Mouse (Mus musculus) hindbrain, postnatal 0 days (tissue): ENCODE measurements around the gene Bmf. TPM values are rescaled to one million over a fixed set of nuclear protein-coding genes. Genes with fewer than 3 reads are reported as not detected.

Source experiments
- ATAC-seq: fragments of 200-750 bp; cut with Nextera tagmentation; 2 replicates; pipeline ENCODE4 v1.8.0; 2017; ENCODE audit warnings: mild to moderate bottlenecking, moderate TSS enrichment, moderate library complexity
- DNase-seq: peaks from one replicate; pipeline ENCODE4 v3.0.0-alpha.2; 2015; ENCODE audit warnings: low spot score
- H3K27ac ChIP-seq: fragments of 300-500 bp; sonication (generic); 2 replicates; pipeline ENCODE4 v1.5.1; 2014; ENCODE audit warnings: mild to moderate bottlenecking
- H3K27me3 ChIP-seq: fragments of 300-500 bp; sonication (generic); 2 replicates; pipeline ENCODE4 v1.6.1; 2014; ENCODE audit warnings: low read length, mixed read lengths; ENCODE audit not compliant: insufficient read depth
- H3K36me3 ChIP-seq: fragments of 300-500 bp; sonication (generic); 2 replicates; pipeline ENCODE4 v1.6.1; 2014; ENCODE audit warnings: low read length, mixed read lengths; ENCODE audit not compliant: insufficient read depth
- H3K4me1 ChIP-seq: fragments of 300-500 bp; sonication (generic); 2 replicates; pipeline ENCODE4 v1.6.1; 2014; ENCODE audit warnings: antibody characterized with exemption, low read length, mixed read lengths; ENCODE audit not compliant: insufficient read depth
- H3K4me2 ChIP-seq: fragments of 300-500 bp; sonication (generic); 2 replicates; pipeline ENCODE4 v1.6.1; 2014; ENCODE audit warnings: low read depth, mild to moderate bottlenecking, low read length, moderate library complexity, mixed read lengths
- H3K4me3 ChIP-seq: fragments of 300-500 bp; sonication (generic); 2 replicates; pipeline ENCODE4 v1.5.1; 2014; ENCODE audit warnings: low read length
- H3K9ac ChIP-seq: fragments of 300-500 bp; sonication (generic); replicated peaks from 2 replicates; pipeline ENCODE4 v1.6.1; 2014; ENCODE audit warnings: mild to moderate bottlenecking, low read length, moderate library complexity, mixed read lengths
- H3K9me3 ChIP-seq: fragments of 300-500 bp; sonication (generic); 2 replicates; pipeline ENCODE4 v1.6.1; 2016; ENCODE audit warnings: low read length, mixed read lengths
- CTCF ChIP-seq: IDR thresholded peaks from 2 replicates; pipeline ENCODE4 v1.5.1; 2016; ENCODE audit warnings: antibody characterized with exemption, control low read depth, low read depth
- WGBS: fragments of 180-500 bp; shearing (Covaris S2); extraction: QIAGEN DNeasy Blood & Tissue Kit; methylation state at CpG from one replicate; pipeline ENCODE4 v1.1.7; 2014; 5-methylcytosine and 5-hydroxymethylcytosine counted together
- polyA plus RNA-seq: library from polyadenylated mRNA; unstranded; fragments of >200 nt; fragmentation: Nextera tagmentation; extraction: Ambion mirVana; gene quantifications from 2 replicates; pipeline ENCODE4 v1.2.1, GENCODE M21; 2015
- total RNA-seq: library from RNA; depleted of rRNA; stranded (reverse); fragments of >200 nt; gene quantifications from 2 replicates; pipeline ENCODE4 v1.2.3, GENCODE M21; 2014

The Bmf gene
- total and polyA plus RNA-seq, 2 experiments from 2014 or later: 1.4 to 10.4 TPM

- DNase-seq (no peak), ATAC-seq (no peak)
- H3K27me3 ChIP-seq: no peaks in the 10 kb centered on the region
- no peak overlapping the region for H3K9ac ChIP-seq
- peaks cover 18% of the 10 kb centered on the region; the same call in 1 of the 2 replicates for H3K4me1 ChIP-seq
- H3K4me2 ChIP-seq: no peak overlapping the region
- H3K9me3 ChIP-seq: no peaks in the 10 kb centered on the region
- H3K36me3 ChIP-seq: no peaks in the 10 kb centered on the region
- no peak for TF ChIP-seq CTCF
- no peak overlapping the region for H3K4me3 ChIP-seq
- no peak overlapping the region for H3K27ac ChIP-seq
- WGBS: 45% methylated on average over 4 of the region's 4 CpGs
These were observed 12.3 kb downstream of the Bmf start for GRCm38 (mm10) chr2:118537226-118537625.

DNA sequence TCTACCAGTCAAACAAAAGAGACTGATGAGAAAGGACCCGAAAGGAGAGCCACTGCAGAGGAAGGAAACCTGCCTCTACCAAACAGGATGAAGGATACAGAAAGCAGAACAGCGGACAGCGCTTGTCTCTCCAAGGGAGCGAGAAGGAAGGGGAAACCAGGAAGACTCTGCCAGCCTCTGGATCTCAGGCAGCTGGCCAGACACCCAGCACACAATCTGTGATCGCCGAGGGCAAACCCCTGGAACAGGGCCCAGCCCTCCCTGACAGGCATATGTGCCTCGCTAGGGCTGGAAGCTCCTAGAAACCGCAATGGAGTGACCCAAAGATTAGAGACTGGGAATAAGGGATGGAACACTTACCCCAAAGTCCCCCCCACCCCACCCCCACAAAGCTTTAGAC lies 12.9 kb downstream of the Bmf start:
- DNase-seq (peak; percentile 73), ATAC-seq (no peak)
- no peaks in the 10 kb centered on the region for H3K36me3 ChIP-seq
- H3K4me1 ChIP-seq: peaks cover 21% of the 10 kb centered on the region
- no peaks in the 10 kb centered on the region for H3K27me3 ChIP-seq
- no peak overlapping the region for H3K4me3 ChIP-seq
- no peak overlapping the region for H3K9ac ChIP-seq
- no peak overlapping the region for H3K4me2 ChIP-seq
- WGBS: 27% methylated on average over 8 of the region's 8 CpGs
- no peak for TF ChIP-seq CTCF
- no peaks in the 10 kb centered on the region for H3K9me3 ChIP-seq
- H3K27ac ChIP-seq: no peak overlapping the region

GRCm38 (mm10) chr2:118536111-118536510 lies 13.4 kb downstream of the Bmf start:
- no peak overlapping the region for H3K9ac ChIP-seq

GRCm38 (mm10) chr2:118533969-118534368 lies 15.5 kb downstream of the Bmf start:
- Histone ChIP-seq H3K4me1 (peaks cover 36% of the 10 kb centered on the region), H3K36me3 (no peaks in the 10 kb centered on the region)

More at GRCm38 (mm10) chr2:118536111-118536510, 13.4 kb downstream of the Bmf start:
- H3K4me2 ChIP-seq: no peak overlapping the region
- DNase-seq (no peak), ATAC-seq (no peak)
- H3K9me3 ChIP-seq: no peaks in the 10 kb centered on the region
- H3K4me1 ChIP-seq: peaks cover 24% of the 10 kb centered on the region
- H3K27me3 ChIP-seq: no peaks in the 10 kb centered on the region
- no peak overlapping the region for H3K27ac ChIP-seq
- no peak for TF ChIP-seq CTCF
- WGBS: 58% methylated on average over 6 of the region's 6 CpGs
- H3K36me3 ChIP-seq: no peaks in the 10 kb centered on the region
- H3K4me3 ChIP-seq: no peak overlapping the region

DNA sequence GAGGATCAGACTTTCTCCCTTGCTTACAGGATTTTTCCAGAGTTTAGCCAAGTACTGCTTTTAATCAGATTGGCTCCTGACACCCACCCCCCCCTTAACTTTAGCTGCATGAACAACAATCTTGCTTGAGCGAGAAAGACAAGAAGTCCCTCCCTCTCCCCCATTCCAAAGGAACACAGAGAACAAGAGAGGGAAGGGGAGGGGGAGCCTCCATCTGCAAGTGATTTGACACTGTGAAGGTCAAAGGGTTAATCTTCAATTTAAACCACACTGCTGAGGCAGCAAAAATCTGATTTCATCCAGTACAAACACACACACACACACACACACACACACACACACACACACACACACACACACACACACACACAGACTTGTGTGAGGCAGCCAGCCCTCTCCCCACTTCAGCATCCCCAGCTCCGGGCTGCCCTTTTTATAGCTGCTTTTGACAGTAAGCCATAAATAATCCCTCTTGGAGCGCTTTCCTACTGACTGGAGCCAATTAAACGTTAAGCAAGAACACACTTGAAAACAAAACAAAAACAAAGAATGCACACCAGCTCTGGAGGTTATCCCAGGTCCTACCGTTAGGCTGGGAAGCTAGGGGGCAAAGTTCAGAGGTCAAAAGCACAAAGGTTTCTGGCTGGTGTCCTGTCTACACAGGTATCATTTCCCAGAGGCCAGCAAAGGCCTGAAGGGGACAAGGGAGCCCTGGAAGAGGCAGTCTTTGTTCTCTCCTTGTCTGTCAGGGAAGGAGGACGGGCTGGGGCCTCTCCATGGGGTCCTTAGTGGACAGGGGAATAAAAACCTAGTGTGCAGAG lies 16.4 kb downstream of the Bmf start:
- no peak overlapping the region for H3K4me2 ChIP-seq
- H3K9ac ChIP-seq: 0 out of 2 replicates have a peak overlapping the region, but pooled peaks have one; percentile 1
- no peaks in the 10 kb centered on the region for H3K36me3 ChIP-seq
- peaks cover 36% of the 10 kb centered on the region for H3K4me1 ChIP-seq
- ATAC-seq (peak; percentile 42), DNase-seq (peak; percentile 59)
- no peaks in the 10 kb centered on the region for H3K9me3 ChIP-seq
- no peaks in the 10 kb centered on the region for H3K27me3 ChIP-seq
- TF ChIP-seq CTCF: no peak
- H3K4me3 ChIP-seq: no peak overlapping the region
- WGBS: 10% methylated on average over 6 of the region's 6 CpGs
- peak overlapping the region; percentile 67 for H3K27ac ChIP-seq

More at GRCm38 (mm10) chr2:118533969-118534368, 15.5 kb downstream of the Bmf start:
- ATAC-seq (no peak), DNase-seq (no peak)
- Histone ChIP-seq H3K4me2 (no peak overlapping the region), H3K27ac (peak overlapping the region; percentile 1; the same call in 1 of the 2 replicates), H3K4me3 (no peak overlapping the region), H3K27me3 (no peaks in the 10 kb centered on the region), H3K9ac (no peak overlapping the region), H3K9me3 (no peaks in the 10 kb centered on the region)
- no peak for TF ChIP-seq CTCF
- 53% methylated on average over 6 of the region's 6 CpGs for WGBS

GRCm38 (mm10) chr2:118532401-118532800 lies 17.1 kb downstream of the Bmf start:
- DNase-seq (no peak), ATAC-seq (no peak)
- Histone ChIP-seq H3K36me3 (no peaks in the 10 kb centered on the region), H3K27me3 (no peaks in the 10 kb centered on the region), H3K9ac (no peak overlapping the region), H3K4me2 (no peak overlapping the region), H3K9me3 (no peaks in the 10 kb centered on the region), H3K4me1 (peaks cover 36% of the 10 kb centered on the region), H3K27ac (peak overlapping the region; percentile 67), H3K4me3 (no peak overlapping the region)
- TF ChIP-seq CTCF: 0 out of 2 replicates have a peak, but pooled peaks have one; percentile 17
- WGBS: 36% methylated on average over 10 of the region's 10 CpGs
